14 mouse cellular contexts compared by ENCODE assay signal in the genomic region with DNA sequence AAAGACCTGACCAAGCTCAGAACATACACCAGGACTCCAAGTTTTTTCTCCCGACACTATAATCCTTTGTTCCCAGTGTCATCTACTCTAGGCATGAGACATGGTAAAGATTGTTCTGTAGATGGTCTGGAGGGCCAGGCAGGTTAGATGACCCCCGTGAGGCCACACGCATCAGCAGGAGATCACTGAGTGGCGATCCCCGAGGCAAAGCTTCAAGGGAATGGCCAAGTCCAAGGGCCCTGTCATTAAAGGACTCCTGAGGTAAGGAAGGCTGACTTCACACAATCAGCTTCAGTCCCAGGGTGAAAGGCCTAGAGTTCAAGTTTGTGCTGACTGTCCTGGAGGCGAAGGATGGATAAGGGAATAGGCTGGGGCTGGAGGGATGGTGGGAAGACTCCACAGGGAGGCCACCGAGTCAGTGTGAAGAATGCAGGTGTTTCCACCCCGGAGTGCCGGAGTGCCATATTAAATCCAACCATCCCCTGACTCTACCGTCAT. TPM values are rescaled to one million over a fixed set of nuclear protein-coding genes. Genes with fewer than 3 reads are reported as not detected.
"Had no signal": no experiment of that assay in that cellular context is flagged by ENCODE, and none has a peak within 500 bp of the region (broad histone marks: within the 10 kb centered on the region; RNA-seq: fewer than 3 reads in every experiment).

No protein-coding gene starts in this region.

- H3K27ac ChIP-seq: left cerebral cortex, adult 2 months; lung, embryonic 15.5 days; midbrain, embryonic 13.5 days; neural tube, embryonic 15.5 days had no signal

- H3K9ac ChIP-seq: lung, embryonic 15.5 days; midbrain, embryonic 13.5 days; neural tube, embryonic 15.5 days had no signal

- DNase-seq: kidney, adult 8-10 months; kidney, postnatal 14 days; lung, postnatal 14 days; right cerebral cortex, adult 18-20 months; spleen, adult 18-20 months; thymus, postnatal 36 days had no signal

- H3K4me3 ChIP-seq: left cerebral cortex, adult 2 months; limb, embryonic 10.5 days; lung, embryonic 15.5 days; midbrain, embryonic 13.5 days; myocyte; neural tube, embryonic 15.5 days had no signal

- H3K9me3 ChIP-seq: limb, embryonic 10.5 days; lung, embryonic 15.5 days; midbrain, embryonic 13.5 days; neural tube, embryonic 15.5 days had no signal

- ATAC-seq: inflammation-experienced regulatory T-cells, adult 6 months; midbrain, embryonic 13.5 days had no signal

- H3K4me2 ChIP-seq: lung, embryonic 15.5 days; midbrain, embryonic 13.5 days; neural tube, embryonic 15.5 days had no signal

- H3K27me3 ChIP-seq: lung, embryonic 15.5 days; neural tube, embryonic 15.5 days had no signal

- H3K36me3 ChIP-seq: lung, embryonic 15.5 days; midbrain, embryonic 13.5 days; neural tube, embryonic 15.5 days had no signal

RNA-seq across cellular contexts. Expression of gene Pou2f3, which starts 19.3 kb away (rescaled TPM):
- polyA plus RNA-seq: inflammation-experienced regulatory T-cells, adult 6 months; myocyte; neural tube, embryonic 11.5 days; neural tube, embryonic 15.5 days had no signal
